Mouse (Mus musculus) retina, postnatal 7 days (tissue): Measurements from ENCODE around the gene Dynll1.
A peak's percentile ranks its signal among the peaks of the same experiment; 100 is the strongest.
"Not testable (repeated sequence)": the region's sequence is repeated elsewhere in the genome, so short reads cannot be mapped to it uniquely, and the experiment has no call there.

Experiments used
- DNase-seq: peaks from one replicate; pipeline ENCODE4 v3.0.0-alpha.2; 2012; ENCODE audit warnings: low read depth, low spot score

Gene Dynll1

GRCm38 (mm10) chr5:115312816-115313667 lies 12.2 kb upstream of the Dynll1 start:
- DNase-seq: no peak

GRCm38 (mm10) chr5:115312354-115312753 lies 11.6 kb upstream of the Dynll1 start:
- no peak for DNase-seq

GRCm38 (mm10) chr5:115302190-115302589 lies 1.4 kb upstream of the Dynll1 start:
- DNase-seq: not testable (repeated sequence)

- DNase-seq: no peak
Observed at GRCm38 (mm10) chr5:115301615-115302014, 816 bp upstream of the Dynll1 start.

- no peak for DNase-seq
Observed at GRCm38 (mm10) chr5:115300035-115300744, 609 bp downstream of the Dynll1 start.

GRCm38 (mm10) chr5:115296347-115296746 lies 4.5 kb downstream of the Dynll1 start:
- DNase-seq: no peak

- no peak for DNase-seq
Observed at GRCm38 (mm10) chr5:115294173-115294572, 6.6 kb downstream of the Dynll1 start.

GRCm38 (mm10) chr5:115284735-115285134 lies 16.1 kb downstream of the Dynll1 start:
- DNase-seq: no peak

- no peak for DNase-seq
Observed at GRCm38 (mm10) chr5:115280050-115280687, 20.6 kb downstream of the Dynll1 start.

GRCm38 (mm10) chr5:115279226-115280049 lies 21.4 kb downstream of the Dynll1 start, which contains the start of gene Coq5:
Gene Coq5 (plus strand): TSS chr5:115279666.
- no peak for DNase-seq

- no peak for DNase-seq
Observed at GRCm38 (mm10) chr5:115278785-115279184, 22.0 kb downstream of the Dynll1 start.

- no peak for DNase-seq
Observed at GRCm38 (mm10) chr5:115278053-115278452, 22.7 kb downstream of the Dynll1 start.

GRCm38 (mm10) chr5:115275998-115276397 lies 24.8 kb downstream of the Dynll1 start:
- no peak for DNase-seq

- no peak for DNase-seq
Observed at GRCm38 (mm10) chr5:115274771-115275170, 26.0 kb downstream of the Dynll1 start.

GRCm38 (mm10) chr5:115274353-115274752 lies 26.4 kb downstream of the Dynll1 start:
- DNase-seq: no peak

- DNase-seq: no peak
Observed at GRCm38 (mm10) chr5:115273549-115274135, 27.2 kb downstream of the Dynll1 start.

GRCm38 (mm10) chr5:115272812-115273548 lies 27.8 kb downstream of the Dynll1 start, which contains the start of gene Rnf10:
Gene Rnf10 (minus strand): TSS chr5:115272898.
- DNase-seq: peak; percentile 96

GRCm38 (mm10) chr5:115271931-115272811 lies 28.6 kb downstream of the Dynll1 start:
- no peak for DNase-seq

- DNase-seq: no peak
Observed at GRCm38 (mm10) chr5:115269969-115270368, 30.8 kb downstream of the Dynll1 start.
